ENCODE assay signal across 9 mouse cellular contexts in genomic region chr4:154674541-154674940, GRCm38 (mm10). TPM values are rescaled to one million over a fixed set of nuclear protein-coding genes. Genes with fewer than 3 reads are reported as not detected.
A peak's percentile ranks its signal among the peaks of the same experiment; 100 is the strongest.
DNase-seq lines count a peak whose midpoint lies in the region; ATAC-seq and TF ChIP-seq lines count a peak whose summit lies in the region.
"Had no signal": no experiment of that assay in that cellular context is flagged by ENCODE, and none has a peak within 500 bp of the region (broad histone marks: within the 10 kb centered on the region; RNA-seq: fewer than 3 reads in every experiment).

No protein-coding gene starts in this region.

- H3K36me3 ChIP-seq in kidney, postnatal 0 days (ENCODE audit: insufficient read depth, low read length), result no peaks in the 10 kb centered on the region

- no peak overlapping the region for H3K4me3 ChIP-seq in kidney, postnatal 0 days (replicated peaks; ENCODE audit: low read depth, low read length)
- H3K4me3 ChIP-seq: myocyte had no signal

- DNase-seq in ovary, postnatal 10 days (ENCODE audit: low spot score), result peak; percentile 25
- no peak for DNase-seq in ovary, adult 18-20 months (ENCODE audit: low spot score)
- peak; percentile 42 to 69 for DNase-seq in cerebellum, postnatal 4 days (ENCODE audit: low spot score in 2 of 2)
- peak; percentile 55 for DNase-seq in gastrocnemius, postnatal 14 days
- DNase-seq in kidney, postnatal 0 days (ENCODE audit: low spot score), result peak; percentile 59
- DNase-seq in lung, adult 18-20 months, result peak; percentile 49 to 59
- DNase-seq in ovary, postnatal 36 days (ENCODE audit: low spot score), result peak; percentile 56

- WGBS in kidney, postnatal 0 days, result 4% methylated on average over 12 of the region's 12 CpGs

- H3K27ac ChIP-seq in kidney, postnatal 0 days, result no peak overlapping the region

- TF ChIP-seq CTCF in kidney, postnatal 0 days (IDR thresholded peaks at IDR 0.05; ENCODE audit: low read depth), result peak; percentile 84

- intact Hi-C loops in gastrocnemius, postnatal 14 days (cut with DNase I; ENCODE audit: low total_unique reads), result loop anchor here (5.0 kb wide), 1 partner anchor 227 kb away; no protein-coding TSS in a partner anchor

- no peak overlapping the region for H3K9ac ChIP-seq in kidney, postnatal 0 days (ENCODE audit: low read depth, low read length)

- H3K27me3 ChIP-seq in kidney, postnatal 0 days (ENCODE audit: insufficient read depth, low read length), result 0 out of 2 replicates have a peak, but pooled peaks cover 2% of the 10 kb centered on the region

- H3K4me2 ChIP-seq in kidney, postnatal 0 days (ENCODE audit: low read length), result no peak overlapping the region

- ATAC-seq in kidney, postnatal 0 days (replicated peaks; ENCODE audit: low FRiP score, low read depth), result no peak
- ATAC-seq in activated CD4-positive, CD25-positive, alpha-beta regulatory T cell, adult 4 months, result no peak

- H3K4me1 ChIP-seq in kidney, postnatal 0 days (replicated peaks; ENCODE audit: insufficient read depth, low read length), result no peaks in the 10 kb centered on the region

- H3K9me3 ChIP-seq in kidney, postnatal 0 days (replicated peaks; ENCODE audit: low read length), result no peaks in the 10 kb centered on the region

RNA-seq across cellular contexts. Expression of gene Actrt2, which starts 6.9 kb away (rescaled TPM):
- not detected for total RNA-seq in gastrocnemius, postnatal 14 days (2021)
- polyA plus RNA-seq in kidney, postnatal 0 days (2015; fragmentation: Nextera tagmentation; extraction: Ambion mirVana), result not detected in 2 replicates
- not detected for polyA plus RNA-seq in activated CD4-positive, CD25-positive, alpha-beta regulatory T cell, adult 4 months (2017; shearing (Covaris generic))
- polyA plus RNA-seq: myocyte had no signal

RNA-seq across cellular contexts. Expression of gene Prdm16, which starts 37.9 kb away (rescaled TPM):
- 1 to 10 TPM; 1.2 to 3.5 TPM for total RNA-seq in gastrocnemius, postnatal 14 days (2021)
- polyA plus RNA-seq in kidney, postnatal 0 days (2015; fragmentation: Nextera tagmentation; extraction: Ambion mirVana), result 19.0 and 22.5 TPM in 2 replicates
- 1 to 10 TPM in 1 of 2 experiments, under 1 TPM in 1; 0.41 to 4.1 TPM for polyA plus RNA-seq in activated CD4-positive, CD25-positive, alpha-beta regulatory T cell, adult 4 months (2017; shearing (Covaris generic))
- polyA plus RNA-seq: myocyte had no signal
